ENCODE assay signal across 16 mouse cellular contexts in genomic region chr6:71579478-71579877, GRCm38 (mm10).
"Had no signal": no experiment of that assay in that cellular context is flagged by ENCODE, and none has a peak within 500 bp of the region (broad histone marks: within the 10 kb centered on the region; RNA-seq: fewer than 3 reads in every experiment).

No protein-coding gene starts in this region.

- H3K4me3 ChIP-seq: neural tube, embryonic 13.5 days; neural tube, embryonic 15.5 days; stomach, embryonic 15.5 days had no signal

- H3K9me3 ChIP-seq: neural tube, embryonic 13.5 days; neural tube, embryonic 15.5 days; stomach, embryonic 15.5 days had no signal

- H3K4me1 ChIP-seq: neural tube, embryonic 13.5 days; neural tube, embryonic 15.5 days; stomach, embryonic 15.5 days had no signal

- H3K27me3 ChIP-seq: neural tube, embryonic 13.5 days; neural tube, embryonic 15.5 days; stomach, embryonic 15.5 days had no signal

- H3K27ac ChIP-seq: neural tube, embryonic 13.5 days; neural tube, embryonic 15.5 days; stomach, embryonic 15.5 days; stomach, postnatal 0 days had no signal

- DNase-seq: retina, postnatal 1 day; right cerebral cortex, adult 18-20 months; right cerebral cortex, postnatal 14 days; right cerebral cortex, postnatal 25 days; right cerebral cortex, postnatal 4 days; spleen, adult 18-20 months; thymus, adult 18-20 months; thymus, adult 2 months; thymus, postnatal 14 days; thymus, postnatal 25 days; thymus, postnatal 36 days; thymus, postnatal 4 days had no signal
